Mouse (Mus musculus) kidney, postnatal 0 days (tissue): Measurements from ENCODE around the gene Rps19. TPM values are rescaled to one million over a fixed set of nuclear protein-coding genes. Genes with fewer than 3 reads are reported as not detected.

Source experiments
- ATAC-seq: fragments of 200-750 bp; cut with Nextera tagmentation; replicated peaks from 2 replicates; pipeline ENCODE4 v1.8.0; 2017; ENCODE audit warnings: low read depth, moderate number of reproducible peaks, moderate TSS enrichment, moderate library complexity; ENCODE audit not compliant: low FRiP score
- DNase-seq: peaks from one replicate; pipeline ENCODE4 v3.0.0-alpha.2; 2016; ENCODE audit warnings: low spot score
- H3K27ac ChIP-seq: fragments of 300-500 bp; sonication (generic); 2 replicates; pipeline ENCODE4 v1.5.1; 2014; ENCODE audit warnings: mild to moderate bottlenecking
- H3K27me3 ChIP-seq: fragments of 300-500 bp; sonication (generic); 2 replicates; pipeline ENCODE4 v1.6.1; 2014; ENCODE audit warnings: low read length, mixed read lengths; ENCODE audit not compliant: insufficient read depth
- H3K36me3 ChIP-seq: fragments of 300-500 bp; sonication (generic); 2 replicates; pipeline ENCODE4 v1.6.1; 2014; ENCODE audit warnings: low read length, mixed read lengths; ENCODE audit not compliant: insufficient read depth
- H3K4me1 ChIP-seq: fragments of 300-500 bp; sonication (generic); replicated peaks from 2 replicates; pipeline ENCODE4 v1.6.1; 2014; ENCODE audit warnings: antibody characterized with exemption, low read length, mixed read lengths; ENCODE audit not compliant: insufficient read depth
- H3K4me2 ChIP-seq: fragments of 300-500 bp; sonication (generic); 2 replicates; pipeline ENCODE4 v1.6.1; 2014; ENCODE audit warnings: mild to moderate bottlenecking, low read length, moderate library complexity, mixed read lengths
- H3K4me3 ChIP-seq: fragments of 300-500 bp; sonication (generic); replicated peaks from 2 replicates; pipeline ENCODE4 v1.5.1; 2014; ENCODE audit warnings: low read depth, low read length
- H3K9ac ChIP-seq: fragments of 300-500 bp; sonication (generic); 2 replicates; pipeline ENCODE4 v1.6.1; 2014; ENCODE audit warnings: low read depth, low read length
- H3K9me3 ChIP-seq: fragments of 300-500 bp; sonication (generic); replicated peaks from 2 replicates; pipeline ENCODE4 v1.6.1; 2016; ENCODE audit warnings: low read length, inconsistent platforms, mixed read lengths
- CTCF ChIP-seq: IDR thresholded peaks from 2 replicates; pipeline ENCODE4 v1.5.1; 2016; ENCODE audit warnings: antibody characterized with exemption, low read depth, mild to moderate bottlenecking, moderate library complexity
- WGBS: fragments of 180-500 bp; shearing (Covaris S2); extraction: QIAGEN DNeasy Blood & Tissue Kit; methylation state at CpG from one replicate; pipeline ENCODE4 v1.1.7; 2014; 5-methylcytosine and 5-hydroxymethylcytosine counted together
- polyA plus RNA-seq: library from polyadenylated mRNA; unstranded; fragments of >200 nt; fragmentation: Nextera tagmentation; extraction: Ambion mirVana; gene quantifications from 2 replicates; pipeline ENCODE4 v1.2.1, GENCODE M21; 2015

Rps19 gene
- polyA plus RNA-seq, 1 experiment from 2014 or later, result 3,330 TPM

DNA sequence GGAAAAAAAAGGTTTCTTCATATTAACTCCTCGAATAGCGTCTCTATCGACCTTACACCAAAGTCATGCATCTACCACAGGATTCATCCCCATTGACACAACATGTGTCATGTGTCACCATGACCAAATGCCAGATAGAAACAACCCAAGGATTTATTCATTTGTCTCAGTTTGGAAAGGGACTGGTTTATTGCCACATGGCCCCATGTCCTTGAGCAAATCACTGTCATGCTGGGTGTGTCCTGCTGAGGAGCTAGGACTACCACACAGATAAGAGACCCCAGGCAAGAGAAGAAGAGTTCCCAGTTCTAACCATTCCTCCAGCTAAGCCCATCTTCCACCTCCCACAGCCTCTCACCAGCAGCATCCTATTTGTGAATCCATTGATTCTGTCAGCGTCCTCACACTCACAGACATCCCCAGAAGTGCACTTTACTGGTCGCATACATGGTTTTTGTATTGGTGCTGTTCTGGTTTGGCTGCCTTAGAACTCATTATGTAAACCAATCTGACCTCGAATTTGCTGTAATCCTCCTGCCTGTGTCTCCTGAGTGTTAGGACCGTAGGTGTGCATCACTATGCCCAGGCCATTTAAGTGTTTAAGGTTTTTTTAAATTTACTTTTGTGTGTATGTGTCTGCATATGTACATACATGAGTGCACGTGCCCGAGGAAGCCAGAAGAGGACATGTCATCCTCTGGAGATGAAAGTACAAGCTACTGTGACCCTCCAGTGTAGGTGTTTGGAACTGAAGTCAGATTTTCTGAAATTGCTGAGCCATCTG is 1.6 kb upstream of the Rps19 start:
- Histone ChIP-seq H3K27me3 (no peaks in the 10 kb centered on the region), H3K4me3 (no peak overlapping the region), H3K4me2 (no peak overlapping the region), H3K9me3 (no peaks in the 10 kb centered on the region), H3K9ac (no peak overlapping the region), H3K36me3 (peaks cover 9% of the 10 kb centered on the region; the same call in 1 of the 2 replicates), H3K4me1 (peaks cover 15% of the 10 kb centered on the region; the same call in 1 of the 2 replicates), H3K27ac (no peak overlapping the region)
- ATAC-seq (no peak), DNase-seq (no peak)
- WGBS, result 93% methylated on average over 9 of the region's 9 CpGs
- no peak for TF ChIP-seq CTCF

DNA sequence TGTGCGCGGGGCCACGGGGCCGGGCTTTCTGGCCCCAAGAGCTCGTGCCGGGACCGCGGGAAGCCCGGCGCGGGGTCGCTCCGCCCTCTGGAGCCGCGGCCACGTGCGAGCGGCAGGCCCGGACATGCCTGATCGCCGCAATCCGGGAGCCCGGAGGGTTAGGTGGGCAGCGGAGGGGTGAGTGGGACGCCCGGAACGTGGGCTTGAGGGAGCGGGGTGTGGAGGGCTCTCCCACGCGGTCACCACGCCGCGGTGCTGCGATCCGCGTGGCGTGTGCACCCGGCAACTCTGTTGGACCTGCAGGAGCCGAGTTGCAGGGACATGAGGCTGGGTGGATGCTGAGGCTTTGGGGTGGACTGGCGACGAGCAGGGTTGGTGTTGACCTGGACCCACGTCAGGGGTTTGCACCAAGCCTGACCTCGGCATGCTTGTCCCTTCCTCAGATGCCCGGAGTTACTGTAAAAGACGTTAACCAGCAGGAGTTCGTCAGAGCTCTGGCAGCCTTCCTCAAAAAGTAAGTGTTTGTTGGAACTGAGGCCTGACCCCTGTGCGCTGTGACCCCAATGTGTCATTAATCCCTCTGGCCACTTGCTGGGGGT is 621 bp downstream of the Rps19 start:
- Histone ChIP-seq H3K4me1 (peaks cover 15% of the 10 kb centered on the region; the same call in 1 of the 2 replicates), H3K4me2 (peak overlapping the region; percentile 83), H3K27me3 (no peaks in the 10 kb centered on the region), H3K27ac (peak overlapping the region; percentile 89), H3K36me3 (peaks cover 28% of the 10 kb centered on the region; the same call in 1 of the 2 replicates), H3K9me3 (no peaks in the 10 kb centered on the region), H3K9ac (peak overlapping the region; percentile 100), H3K4me3 (peak overlapping the region; percentile 99)
- 0% methylated on average over 47 of the region's 47 CpGs for WGBS
- peak; percentile 58 for DNase-seq
- peak; percentile 2; the same call in 1 of the 2 replicates for ATAC-seq
- TF ChIP-seq CTCF, result no peak

- Histone ChIP-seq H3K4me2 (peak overlapping the region; percentile 83), H3K27me3 (no peaks in the 10 kb centered on the region), H3K4me3 (peak overlapping the region; percentile 99), H3K9me3 (no peaks in the 10 kb centered on the region), H3K9ac (peak overlapping the region; percentile 100), H3K4me1 (peaks cover 12% of the 10 kb centered on the region; the same call in 1 of the 2 replicates), H3K36me3 (peaks cover 33% of the 10 kb centered on the region; the same call in 1 of the 2 replicates), H3K27ac (peak overlapping the region; percentile 89)
- DNase-seq (no peak), ATAC-seq (no peak)
- WGBS, result 20% methylated on average over 12 of the region's 12 CpGs
- no peak for TF ChIP-seq CTCF
These were observed 1.5 kb downstream of the Rps19 start for GRCm38 (mm10) chr7:24885468-24886307.

DNA sequence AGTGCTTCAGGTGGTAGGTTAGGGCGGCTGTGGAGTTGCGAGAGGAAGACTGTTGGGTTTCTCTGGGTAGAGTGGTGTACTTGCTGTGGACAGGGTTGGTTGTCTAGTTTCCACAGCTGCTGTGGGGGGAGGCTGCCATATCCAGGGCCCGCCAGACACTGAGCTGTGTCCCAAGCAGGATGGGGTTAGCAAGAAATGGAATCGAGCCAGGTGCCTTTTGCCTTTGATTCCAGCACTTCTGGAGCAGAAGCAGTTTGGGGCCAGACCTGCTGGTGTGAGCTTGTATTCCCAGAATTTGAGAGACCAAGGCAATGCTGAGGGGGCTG is 2.1 kb downstream of the Rps19 start:
- no peak for ATAC-seq
- Histone ChIP-seq H3K27ac (no peak overlapping the region; the same call in none of the 2 replicates), H3K36me3 (peaks cover 33% of the 10 kb centered on the region; the same call in 1 of the 2 replicates), H3K9me3 (no peaks in the 10 kb centered on the region), H3K4me2 (peak overlapping the region; percentile 83), H3K27me3 (no peaks in the 10 kb centered on the region), H3K9ac (peak overlapping the region; percentile 100; the same call in 1 of the 2 replicates), H3K4me1 (peaks cover 12% of the 10 kb centered on the region; the same call in 1 of the 2 replicates), H3K4me3 (peak overlapping the region; percentile 99)
- DNase-seq, result peak; percentile 4
- no peak for TF ChIP-seq CTCF
- 37% methylated on average over 4 of the region's 4 CpGs for WGBS

GRCm38 (mm10) chr7:24887096-24887495 is 2.9 kb downstream of the Rps19 start:
- ATAC-seq, result no peak
- no peak overlapping the region for H3K4me3 ChIP-seq
- peaks cover 12% of the 10 kb centered on the region; the same call in 1 of the 2 replicates for H3K4me1 ChIP-seq
- peak overlapping the region; percentile 100; the same call in 1 of the 2 replicates for H3K9ac ChIP-seq
- H3K27me3 ChIP-seq, result no peaks in the 10 kb centered on the region
- no peak for TF ChIP-seq CTCF
- peak overlapping the region; percentile 83 for H3K4me2 ChIP-seq
- peaks cover 33% of the 10 kb centered on the region; the same call in 1 of the 2 replicates for H3K36me3 ChIP-seq
- DNase-seq, result no peak
- no peak overlapping the region for H3K27ac ChIP-seq
- no peaks in the 10 kb centered on the region for H3K9me3 ChIP-seq
- WGBS, result 58% methylated on average over 4 of the region's 4 CpGs
